Mouse (Mus musculus) neural tube, embryonic 11.5 days (tissue): ENCODE measurements around the gene Cyp2d11. TPM values are rescaled to one million over a fixed set of nuclear protein-coding genes. Genes with fewer than 3 reads are reported as not detected.
"Not testable (repeated sequence)": the region's sequence is repeated elsewhere in the genome, so short reads cannot be mapped to it uniquely, and the experiment has no call there.

ENCODE experiments used
- ATAC-seq: fragments of 200-750 bp; cut with Nextera tagmentation; 2 replicates; pipeline ENCODE4 v1.8.0; 2017; ENCODE audit warnings: moderate number of reproducible peaks, mild to moderate bottlenecking, moderate TSS enrichment, moderate library complexity; ENCODE audit not compliant: insufficient read depth, low FRiP score, low TSS enrichment
- DNase-seq: peaks from one replicate; pipeline ENCODE4 v3.0.0-alpha.2; 2015; ENCODE audit warnings: low spot score
- H3K27ac ChIP-seq: fragments of 300-500 bp; sonication (generic); 2 replicates; pipeline ENCODE4 v1.5.1; 2014; ENCODE audit warnings: low read depth, mild to moderate bottlenecking, low read length
- H3K27me3 ChIP-seq: fragments of 300-500 bp; sonication (generic); 2 replicates; pipeline ENCODE4 v1.6.1; 2014; ENCODE audit warnings: mild to moderate bottlenecking, low read length, mixed read lengths; ENCODE audit not compliant: control insufficient read depth, insufficient read depth
- H3K36me3 ChIP-seq: fragments of 300-500 bp; sonication (generic); 2 replicates; pipeline ENCODE4 v1.6.1; 2014; ENCODE audit warnings: mild to moderate bottlenecking, low read length, moderate library complexity, mixed read lengths; ENCODE audit not compliant: control insufficient read depth, insufficient read depth
- H3K4me1 ChIP-seq: fragments of 300-500 bp; sonication (generic); 2 replicates; pipeline ENCODE4 v1.6.1; 2014; ENCODE audit warnings: low read length, mixed read lengths; ENCODE audit not compliant: control insufficient read depth, insufficient read depth
- H3K4me2 ChIP-seq: fragments of 300-500 bp; sonication (generic); 2 replicates; pipeline ENCODE4 v1.6.1; 2014; ENCODE audit warnings: low read depth, mild to moderate bottlenecking, moderate library complexity
- H3K4me3 ChIP-seq: fragments of 300-500 bp; sonication (generic); 2 replicates; pipeline ENCODE4 v1.5.1; 2014; ENCODE audit warnings: low read depth, low read length
- H3K9ac ChIP-seq: fragments of 300-500 bp; sonication (generic); 2 replicates; pipeline ENCODE4 v1.6.1; 2014; ENCODE audit warnings: mild to moderate bottlenecking, low read length
- H3K9me3 ChIP-seq: fragments of 300-500 bp; sonication (generic); 2 replicates; pipeline ENCODE4 v1.6.1; 2016; ENCODE audit warnings: low read length; ENCODE audit not compliant: control insufficient read depth
- WGBS: fragments of 180-500 bp; shearing (Covaris S2); extraction: QIAGEN DNeasy Blood & Tissue Kit; methylation state at CpG from one replicate; pipeline ENCODE4 v1.1.7; 2014; 5-methylcytosine and 5-hydroxymethylcytosine counted together
- polyA plus RNA-seq: library from polyadenylated mRNA; unstranded; fragments of >200 nt; fragmentation: Nextera tagmentation; extraction: Ambion mirVana; gene quantifications from 2 replicates; pipeline ENCODE4 v1.2.1, GENCODE M21; 2014

Gene Cyp2d11
- polyA plus RNA-seq, 1 experiment from 2014 or later = not detected

DNA sequence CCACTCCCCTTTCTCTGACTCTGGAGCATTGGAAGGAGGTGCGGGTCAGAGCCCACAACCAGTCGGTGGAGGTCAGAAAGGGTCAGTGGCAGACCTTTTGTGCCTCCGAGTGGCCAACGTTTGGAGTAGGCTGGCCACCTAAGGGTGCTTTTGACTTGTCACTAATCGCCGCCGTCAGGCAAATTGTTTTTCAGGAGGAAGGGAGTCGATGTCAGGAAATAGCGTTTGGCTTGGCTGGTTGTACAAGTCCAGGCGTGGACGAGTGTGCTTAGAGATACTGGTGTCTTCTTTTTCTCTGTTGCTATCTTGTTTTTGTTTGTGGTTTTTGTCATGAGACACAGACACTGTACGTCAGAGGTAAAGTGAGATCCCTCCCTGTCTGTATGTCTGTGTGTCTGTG, 30.0 kb downstream of the Cyp2d11 start:
- 83% methylated on average over 6 of the region's 12 CpGs for WGBS

DNA sequence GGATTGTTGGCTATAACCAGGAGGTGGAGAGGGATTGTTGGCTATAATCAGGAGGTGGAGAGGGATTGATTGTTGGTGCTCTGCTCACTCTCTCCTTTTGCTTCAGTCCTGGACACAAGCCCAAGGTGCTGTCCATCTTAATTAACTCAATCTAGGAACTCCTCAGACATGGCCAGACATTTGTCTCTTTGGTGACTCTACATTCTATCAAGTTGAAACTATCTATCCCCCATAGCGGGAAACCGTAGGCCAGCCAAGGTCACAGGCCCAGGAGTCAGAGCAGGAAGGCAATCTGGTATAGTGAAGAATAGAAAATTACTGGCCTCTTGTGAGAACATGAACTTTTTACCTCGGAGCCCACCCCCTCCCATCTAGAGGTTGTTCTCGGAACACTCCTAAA, 31.6 kb downstream of the Cyp2d11 start:
- WGBS = 87% methylated on average over 3 of the region's 4 CpGs
- no peak overlapping the region for H3K9ac ChIP-seq
- no peaks in the 10 kb centered on the region for H3K27me3 ChIP-seq
- H3K36me3 ChIP-seq = no peaks in the 10 kb centered on the region
- ATAC-seq (no peak), DNase-seq (no peak)
- H3K4me2 ChIP-seq = no peak overlapping the region
- H3K27ac ChIP-seq = no peak overlapping the region
- no peaks in the 10 kb centered on the region for H3K9me3 ChIP-seq
- no peak overlapping the region for H3K4me3 ChIP-seq
- no peaks in the 10 kb centered on the region for H3K4me1 ChIP-seq

More for the DNA sequence above, 30.0 kb downstream of the Cyp2d11 start:
- not testable (repeated sequence) for DNase-seq, H3K9me3 ChIP-seq, H3K36me3 ChIP-seq, H3K4me3 ChIP-seq, ATAC-seq, H3K27ac ChIP-seq, H3K4me1 ChIP-seq, H3K4me2 ChIP-seq, H3K27me3 ChIP-seq, H3K9ac ChIP-seq

DNA sequence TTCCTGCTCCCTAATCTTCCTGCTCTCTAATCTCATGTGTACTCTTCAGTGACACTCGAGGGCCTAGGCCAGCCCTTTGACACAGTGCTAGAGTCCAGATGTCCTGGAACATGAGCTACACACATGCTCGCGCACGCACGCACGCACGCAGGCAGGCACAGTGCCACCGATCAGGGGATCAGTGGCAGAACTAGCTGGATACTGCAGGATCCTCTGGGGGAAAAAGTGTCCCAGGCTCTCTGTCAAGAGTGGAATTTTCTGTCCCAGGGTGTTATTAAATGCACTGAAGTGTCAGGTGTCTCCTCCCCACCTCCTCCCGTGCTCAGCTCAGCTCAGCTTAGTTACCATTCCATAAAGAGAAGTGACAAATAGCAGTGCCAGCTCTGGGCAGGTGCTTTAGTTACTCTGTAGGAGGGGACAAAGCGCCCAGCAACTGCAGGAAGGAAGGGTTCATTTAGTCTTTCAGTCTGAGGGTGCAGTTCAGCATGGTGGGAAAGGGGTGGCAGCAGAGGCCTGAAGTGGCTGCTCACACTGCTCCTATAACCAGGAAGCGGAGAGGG, 32.3 kb downstream of the Cyp2d11 start:
- 79% methylated on average over 11 of the region's 11 CpGs for WGBS
- H3K36me3 ChIP-seq = no peaks in the 10 kb centered on the region
- no peaks in the 10 kb centered on the region for H3K9me3 ChIP-seq
- no peak for ATAC-seq
- H3K4me3 ChIP-seq = no peak overlapping the region
- H3K27ac ChIP-seq = no peak overlapping the region
- H3K27me3 ChIP-seq = no peaks in the 10 kb centered on the region
- H3K9ac ChIP-seq = no peak overlapping the region
- H3K4me2 ChIP-seq = no peak overlapping the region
- no peak for DNase-seq
- no peaks in the 10 kb centered on the region for H3K4me1 ChIP-seq

DNA sequence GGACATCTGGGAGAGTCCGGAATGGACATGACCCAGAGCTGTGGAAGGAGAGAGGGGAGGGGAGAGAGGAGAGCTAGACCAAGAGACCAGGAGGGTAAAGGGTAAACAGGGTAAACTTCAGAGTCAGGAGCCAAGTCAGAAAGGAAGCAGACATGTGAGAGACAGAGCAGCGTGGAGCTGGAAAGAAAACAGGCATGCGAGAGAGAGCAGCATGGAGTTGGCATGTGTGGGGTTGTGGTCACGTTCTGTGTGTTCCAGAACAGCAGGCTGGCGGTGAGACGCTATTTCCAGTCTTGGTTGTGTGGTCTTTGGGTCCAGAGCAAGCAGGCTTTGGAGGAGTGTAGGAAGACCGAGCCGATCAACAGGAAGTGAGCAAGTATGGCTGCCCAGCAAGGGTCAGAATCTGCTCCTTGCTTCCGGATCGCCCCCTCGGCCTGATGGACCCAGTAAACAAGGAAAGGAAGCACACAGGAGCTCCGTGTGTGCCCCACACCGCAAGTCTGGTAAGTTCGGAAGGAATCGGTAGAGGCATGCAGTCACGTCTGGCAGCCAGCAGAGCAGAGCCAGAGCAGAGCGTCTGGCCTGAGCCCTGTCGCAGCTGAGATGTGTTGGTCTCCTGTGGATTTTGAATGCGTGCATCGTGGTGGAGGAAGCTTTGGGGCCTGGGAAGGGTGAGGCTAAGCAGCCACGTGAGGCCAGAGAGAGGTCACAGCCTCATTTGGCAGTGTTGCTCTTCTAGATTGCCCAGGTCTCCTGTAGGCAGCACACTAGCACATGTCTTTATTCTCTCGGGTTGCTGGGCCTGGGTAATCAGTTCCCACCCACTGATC, 35.2 kb downstream of the Cyp2d11 start:
- ATAC-seq = no peak
- Histone ChIP-seq H3K4me1 (no peaks in the 10 kb centered on the region), H3K36me3 (no peaks in the 10 kb centered on the region), H3K27me3 (no peaks in the 10 kb centered on the region), H3K9ac (no peak overlapping the region), H3K4me3 (no peak overlapping the region), H3K27ac (no peak overlapping the region), H3K4me2 (no peak overlapping the region), H3K9me3 (no peaks in the 10 kb centered on the region)
- DNase-seq = no peak
- 63% methylated on average over 22 of the region's 22 CpGs for WGBS

DNA sequence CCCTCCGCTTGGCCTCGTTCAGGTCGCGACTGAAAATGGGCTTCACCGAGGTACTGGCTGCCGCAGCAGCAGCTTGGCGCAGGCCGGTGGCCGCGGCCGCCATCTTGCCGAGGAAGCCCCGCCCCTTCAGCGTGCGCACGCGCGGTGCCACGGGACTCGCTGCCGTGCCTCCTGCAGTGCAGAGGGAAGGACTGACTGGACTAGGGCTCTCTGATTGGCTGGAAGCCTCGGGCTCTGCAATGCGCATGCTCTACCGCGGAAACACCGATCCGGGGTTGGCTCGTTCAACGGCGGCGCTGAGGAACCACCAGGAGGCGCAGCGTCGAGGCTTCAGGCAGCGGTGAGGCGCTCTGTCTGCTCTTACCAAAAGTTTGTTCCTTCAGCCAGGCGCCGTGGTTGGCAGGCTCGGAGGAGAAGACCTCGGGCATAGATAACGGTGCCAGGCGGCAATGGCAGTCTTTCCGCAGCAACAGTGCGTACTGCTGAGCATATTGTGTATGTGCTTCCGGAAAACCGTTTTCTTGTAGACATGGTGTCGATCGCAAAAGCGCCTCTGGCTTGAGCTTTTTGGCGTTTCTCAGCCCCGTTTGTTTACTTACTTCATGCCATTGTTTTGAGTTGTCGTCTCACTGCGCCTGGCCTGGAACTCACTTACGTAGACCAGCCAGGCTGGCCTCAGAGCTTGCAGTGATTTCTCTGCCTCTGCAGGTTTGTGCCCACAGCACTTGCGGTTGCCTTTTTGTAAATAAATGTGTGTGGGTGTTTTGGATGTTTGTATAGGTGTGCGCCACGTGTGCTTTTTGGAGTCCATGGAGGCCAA, 39.5 kb downstream of the Cyp2d11 start, which contains the start of gene Ndufa6:
Gene Ndufa6 (minus strand): TSS at position 197 of the 820 bp plus-strand sequence.
- ATAC-seq = peak; percentile 99
- Histone ChIP-seq H3K27me3 (no peaks in the 10 kb centered on the region), H3K4me2 (peak within 1 kb of the TSS; percentile 68), H3K4me1 (peaks cover 3% of the 10 kb centered on the region; the same call in 1 of the 2 replicates), H3K27ac (peak within 1 kb of the TSS; percentile 66; the same call in 1 of the 2 replicates), H3K9me3 (no peaks in the 10 kb centered on the region), H3K4me3 (peak within 1 kb of the TSS; percentile 85), H3K36me3 (peaks cover 3% of the 10 kb centered on the region), H3K9ac (peak within 1 kb of the TSS; percentile 92)
- peak; percentile 98 for DNase-seq
- 2% methylated on average over 57 of the region's 57 CpGs for WGBS

DNA sequence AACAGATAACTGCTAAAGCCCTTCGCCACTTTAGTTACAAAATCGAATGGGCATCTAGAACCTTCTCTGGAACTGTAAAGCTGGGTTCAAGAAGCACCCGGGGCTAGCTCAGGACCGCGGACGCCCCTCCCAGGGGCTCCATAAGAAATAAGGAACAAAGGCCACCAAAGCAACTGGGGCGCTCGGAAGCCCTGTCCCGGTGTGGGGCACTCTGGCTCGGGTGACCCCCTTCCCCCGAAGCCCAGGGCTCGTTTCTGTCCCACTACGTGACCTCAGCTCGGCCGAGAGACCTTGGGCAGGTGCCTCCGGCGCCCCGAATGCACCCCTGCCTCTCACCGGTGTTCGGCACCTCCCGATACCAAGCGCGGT, 40.1 kb downstream of the Cyp2d11 start:
- Histone ChIP-seq H3K4me1 (peaks cover 3% of the 10 kb centered on the region; the same call in 1 of the 2 replicates), H3K9me3 (no peaks in the 10 kb centered on the region), H3K9ac (peak overlapping the region; percentile 92), H3K27ac (peak overlapping the region; percentile 66; the same call in 1 of the 2 replicates), H3K4me3 (peak overlapping the region; percentile 85), H3K4me2 (peak overlapping the region; percentile 68), H3K36me3 (peaks cover 6% of the 10 kb centered on the region), H3K27me3 (no peaks in the 10 kb centered on the region)
- WGBS = under 1% methylated on average over 23 of the region's 23 CpGs
- DNase-seq = no peak
- ATAC-seq = peak; percentile 62

DNA sequence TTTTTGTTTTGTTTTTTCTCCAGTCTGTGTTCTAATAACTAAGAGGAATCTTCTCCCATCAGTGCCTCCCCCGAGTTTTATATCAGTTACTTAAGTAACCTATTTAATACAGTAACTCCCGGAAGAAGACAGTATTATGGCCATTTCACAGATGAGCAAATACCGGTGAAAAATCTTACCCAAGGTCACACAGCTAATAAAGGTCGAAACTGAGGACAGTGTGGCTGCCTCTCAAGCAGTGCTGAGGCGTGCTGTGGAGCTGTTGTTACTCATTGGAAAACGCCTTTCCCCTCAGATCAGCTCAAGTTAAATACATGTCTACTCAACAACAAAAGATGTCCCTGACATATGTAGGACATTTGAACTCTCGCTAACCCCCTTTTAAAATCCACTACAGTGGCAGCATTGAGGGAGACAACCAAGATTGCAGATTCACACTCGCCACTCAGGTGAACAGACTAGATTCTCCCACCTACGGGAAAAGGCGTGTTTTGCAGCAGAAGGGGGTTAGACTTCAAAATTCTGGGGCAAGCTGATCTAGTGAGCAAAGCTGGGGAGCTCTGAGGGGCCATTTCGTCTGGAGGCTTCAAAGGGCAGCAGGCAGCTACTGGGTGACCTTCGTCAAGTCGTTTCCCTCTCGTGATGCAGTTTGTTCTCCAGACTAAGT, 40.6 kb downstream of the Cyp2d11 start:
- ATAC-seq = no peak

DNA sequence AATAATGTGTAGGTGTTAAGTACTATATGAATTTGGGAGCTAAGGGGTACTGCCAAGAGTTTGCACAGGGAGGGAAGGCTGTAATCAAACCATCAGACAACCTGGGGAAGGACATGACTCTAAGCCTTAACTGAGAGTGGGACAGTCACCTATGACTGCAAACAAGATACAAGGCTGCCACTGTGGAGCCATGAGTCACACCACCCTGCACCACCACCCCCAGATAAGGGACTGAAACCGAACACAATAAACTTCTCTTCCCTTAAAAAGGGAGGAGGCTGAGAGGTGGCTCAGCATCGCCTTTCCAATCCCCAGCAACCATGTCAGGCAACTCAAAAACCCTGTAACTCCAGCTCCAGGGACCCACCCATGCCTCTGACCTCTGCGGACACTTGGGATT, 42.3 kb downstream of the Cyp2d11 start:
- Histone ChIP-seq H3K4me1 (peaks cover 13% of the 10 kb centered on the region), H3K9ac (no peak overlapping the region), H3K36me3 (peaks cover 15% of the 10 kb centered on the region), H3K9me3 (no peaks in the 10 kb centered on the region), H3K27me3 (no peaks in the 10 kb centered on the region), H3K27ac (no peak overlapping the region), H3K4me3 (no peak overlapping the region), H3K4me2 (no peak overlapping the region)
- no peak for ATAC-seq
- no peak for DNase-seq
- 93% methylated on average over 3 of the region's 3 CpGs for WGBS

More for the DNA sequence above, 40.6 kb downstream of the Cyp2d11 start:
- DNase-seq = peak; percentile 37
- H3K27me3 ChIP-seq = no peaks in the 10 kb centered on the region
- H3K4me3 ChIP-seq = peak overlapping the region; percentile 85
- peak overlapping the region; percentile 66; the same call in 1 of the 2 replicates for H3K27ac ChIP-seq
- H3K36me3 ChIP-seq = peaks cover 11% of the 10 kb centered on the region
- peak overlapping the region; percentile 92 for H3K9ac ChIP-seq
- WGBS = 35% methylated on average over 14 of the region's 14 CpGs
- H3K4me2 ChIP-seq = peak overlapping the region; percentile 68
- H3K9me3 ChIP-seq = no peaks in the 10 kb centered on the region
- peaks cover 3% of the 10 kb centered on the region; the same call in 1 of the 2 replicates for H3K4me1 ChIP-seq
